Mouse (Mus musculus): ENCODE measurements around the gene Dnajb8. TPM values are rescaled to one million over a fixed set of nuclear protein-coding genes. Genes with fewer than 3 reads are reported as not detected.

The Dnajb8 gene
- total RNA-seq, 2 experiments from 2014 or later = not detected

GRCm38 (mm10) chr6:88278141-88278540 is 56.1 kb downstream of the Dnajb8 start:
- no peak for DNase-seq (ENCODE audit: low spot score in 2 of 2)

DNA sequence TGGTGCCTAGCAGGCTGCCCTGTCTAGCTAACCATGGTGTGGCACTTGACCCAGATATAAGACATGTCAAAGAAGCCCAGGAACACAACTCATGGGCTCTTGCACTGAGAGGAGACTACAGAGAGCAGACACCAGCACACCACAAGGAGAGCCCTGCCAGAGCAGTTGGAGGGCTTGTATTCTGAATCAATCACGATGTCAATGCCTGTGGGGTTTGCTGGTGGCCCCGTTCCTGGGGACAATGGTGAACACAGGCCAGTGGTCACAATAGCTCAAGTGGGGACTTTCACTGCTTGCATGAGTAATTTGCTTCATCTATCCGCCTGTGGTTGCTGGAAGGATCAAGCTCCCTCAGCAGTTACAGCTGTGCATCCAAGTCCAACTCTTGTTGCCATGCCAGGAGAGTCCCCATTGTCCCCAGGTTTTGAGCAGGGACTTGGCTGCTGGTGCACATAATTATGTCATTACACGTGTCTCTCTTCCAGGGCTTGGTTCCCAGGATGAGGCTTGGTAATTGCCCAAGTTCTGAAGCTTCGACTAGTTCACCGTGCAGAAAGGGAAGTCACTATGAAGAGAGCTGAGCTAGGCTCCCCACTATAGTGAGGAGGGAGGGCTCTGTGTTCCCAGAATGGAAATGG is 68.2 kb downstream of the Dnajb8 start:
- peak; percentile 70 for DNase-seq (ENCODE audit: low spot score in 2 of 2)

GRCm38 (mm10) chr6:88292274-88292909 is 70.3 kb downstream of the Dnajb8 start:
- DNase-seq (ENCODE audit: low spot score in 2 of 2) = no peak

DNA sequence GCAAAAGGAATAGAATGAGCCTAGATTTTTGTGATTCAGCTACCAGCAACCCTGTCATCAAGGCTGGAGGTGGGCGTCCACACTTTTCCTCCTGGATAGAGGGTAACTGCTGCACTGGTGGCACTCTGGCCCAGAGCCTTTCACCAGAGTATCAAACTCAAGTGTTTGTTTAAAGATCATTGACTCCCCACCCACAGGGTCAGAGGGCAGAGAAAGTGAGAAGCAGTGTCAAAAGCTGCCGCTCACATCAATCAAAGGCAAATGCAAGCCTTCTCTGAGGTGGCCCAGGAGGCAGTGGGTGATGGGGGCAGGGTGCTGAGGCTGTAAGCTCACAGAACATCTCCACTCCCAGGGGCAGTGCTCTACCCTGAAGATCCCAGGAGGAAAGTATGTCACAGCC is 77.4 kb downstream of the Dnajb8 start:
- DNase-seq (ENCODE audit: low spot score in 2 of 2) = no peak

- no peak for DNase-seq (ENCODE audit: low spot score in 2 of 2)
Measured at GRCm38 (mm10) chr6:88301234-88301633, 79.2 kb downstream of the Dnajb8 start.

Other genes with a start within 250 kb of the Dnajb8 start
- 10 to 100 TPM; 89.7 to 93.5 TPM for gene H1fx, start 240.6 kb upstream of the Dnajb8 start, total RNA-seq (2021)
- gene Rab7, start 177.0 kb upstream of the Dnajb8 start, total RNA-seq (2021) = 100 to 1,000 TPM; 290 to 295 TPM
- gene Rpn1, start 137.8 kb upstream of the Dnajb8 start, total RNA-seq (2021) = 100 to 1,000 TPM; 168 to 180 TPM
- gene Gata2, start 28.4 kb upstream of the Dnajb8 start, total RNA-seq (2021) = 1 to 10 TPM; 4.6 to 5.9 TPM
- gene Eefsec, start 224.3 kb downstream of the Dnajb8 start, total RNA-seq (2021) = 10 to 100 TPM; 24.6 to 25.1 TPM
- gene Ruvbl1, start 243.1 kb downstream of the Dnajb8 start, total RNA-seq (2021) = 10 to 100 TPM; 37.4 to 38.9 TPM